Mouse (Mus musculus) MEL (cell line): ENCODE results near the gene Gm20388. TPM values are rescaled to one million over a fixed set of nuclear protein-coding genes. Genes with fewer than 3 reads are reported as not detected.

Experiments
- DNase-seq: peaks from one replicate; pipeline ENCODE4 v3.0.0; 2011; ENCODE audit warnings: low read depth, low spot score
- H3K27ac ChIP-seq: 2 replicates; pipeline ENCODE4 v1.5.1; 2012; ENCODE audit warnings: low read depth, mild to moderate bottlenecking, control low read depth, low read length, moderate library complexity; ENCODE audit not compliant: control insufficient read depth
- H3K27me3 ChIP-seq, 2 experiments: fragments of 150-350 bp in 1 of 2; sonication (generic) in 1 of 2; 2 replicates each; pipeline ENCODE4 v1.6.1; 2012; ENCODE audit warnings: low read length in 2 of 2, mild to moderate bottlenecking in 2 of 2, improper control_type of control experiment in 1 of 2, moderate library complexity in 1 of 2; ENCODE audit not compliant: insufficient read depth in 2 of 2, control insufficient read depth in 1 of 2
- H3K36me3 ChIP-seq, 2 experiments: 2 replicates each; pipeline ENCODE4 v1.6.1; 2012 to 2014; ENCODE audit warnings: low read length in 2 of 2, improper control_type of control experiment in 1 of 2, inconsistent platforms in 1 of 2, mild to moderate bottlenecking in 1 of 2; ENCODE audit not compliant: insufficient read depth in 2 of 2, control insufficient read depth in 1 of 2
- H3K4me1 ChIP-seq, 2 experiments: fragments of 150-350 bp in 1 of 2; sonication (generic) in 1 of 2; 2 replicates each; pipeline ENCODE4 v1.6.1; 2012; ENCODE audit warnings: low read length in 2 of 2, improper control_type of control experiment in 1 of 2, mild to moderate bottlenecking in 1 of 2; ENCODE audit not compliant: insufficient read depth in 2 of 2, control insufficient read depth in 1 of 2
- H3K4me3 ChIP-seq, 2 experiments: fragments of 150-350 bp in 1 of 2; sonication (generic) in 1 of 2; 2 replicates each; pipeline ENCODE4 v1.5.1; 2012; ENCODE audit warnings: low read depth in 2 of 2, low read length in 2 of 2, mild to moderate bottlenecking in 2 of 2, moderate library complexity in 2 of 2, control low read depth in 1 of 2, improper control_type of control experiment in 1 of 2; ENCODE audit not compliant: control insufficient read depth in 1 of 2, insufficient read depth in 1 of 2
- H3K79me2 ChIP-seq: 2 replicates; pipeline ENCODE4 v1.6.1; 2012; ENCODE audit warnings: mild to moderate bottlenecking, low read length, moderate library complexity; ENCODE audit not compliant: control insufficient read depth, poor library complexity, insufficient read depth
- H3K9ac ChIP-seq: 2 replicates; pipeline ENCODE4 v1.6.1; 2012; ENCODE audit warnings: low read depth, mild to moderate bottlenecking, control low read depth, low read length, moderate library complexity; ENCODE audit not compliant: control insufficient read depth, poor library complexity, severe bottlenecking
- H3K9me3 ChIP-seq: fragments of 150-350 bp; sonication (generic); replicated peaks from 2 replicates; pipeline ENCODE4 v1.6.1; 2012; ENCODE audit warnings: mild to moderate bottlenecking, low read length, improper control_type of control experiment, moderate library complexity; ENCODE audit not compliant: insufficient read depth
- BHLHE40 ChIP-seq: IDR thresholded peaks from 2 replicates; pipeline ENCODE4 v1.6.1; 2012; ENCODE audit warnings: low read depth, mild to moderate bottlenecking, inconsistent platforms, low read length, improper control_type of control experiment, borderline replicate concordance
- E2F4 ChIP-seq: IDR thresholded peaks from 2 replicates; pipeline ENCODE4 v1.6.1; 2011; ENCODE audit warnings: low read depth, low read length, improper control_type of control experiment, borderline replicate concordance
- EP300 ChIP-seq, 2 experiments: IDR thresholded peaks; 2 replicates each; pipeline ENCODE4 v1.6.1; 2011; ENCODE audit warnings: improper control_type of control experiment in 2 of 2, low read length in 2 of 2, low read depth in 1 of 2, mild to moderate bottlenecking in 1 of 2
- GABPA ChIP-seq: IDR thresholded peaks from 2 replicates; pipeline ENCODE4 v1.6.1; 2012; ENCODE audit warnings: low read depth, mild to moderate bottlenecking, inconsistent platforms, low read length, improper control_type of control experiment, moderate library complexity
- GATA1 ChIP-seq: IDR thresholded peaks from 2 replicates; pipeline ENCODE4 v1.6.1; 2011; ENCODE audit warnings: low read depth, low read length, improper control_type of control experiment
- HCFC1 ChIP-seq: IDR thresholded peaks from 2 replicates; pipeline ENCODE4 v1.6.1; 2012; ENCODE audit warnings: low read depth, mild to moderate bottlenecking, inconsistent platforms, low read length, improper control_type of control experiment, moderate library complexity
- JUND ChIP-seq: IDR thresholded peaks from 2 replicates; pipeline ENCODE4 v1.6.1; 2011; ENCODE audit warnings: low read depth, mild to moderate bottlenecking, improper control_type of control experiment, low read length
- MAX ChIP-seq: IDR thresholded peaks from 2 replicates; pipeline ENCODE4 v1.6.1; 2011; ENCODE audit warnings: low read length, improper control_type of control experiment
- MAZ ChIP-seq: IDR thresholded peaks from 2 replicates; pipeline ENCODE4 v1.6.1; 2012; ENCODE audit warnings: low read depth, mild to moderate bottlenecking, inconsistent platforms, low read length, improper control_type of control experiment
- MYC ChIP-seq: IDR thresholded peaks from 2 replicates; pipeline ENCODE4 v1.6.1; 2011; ENCODE audit warnings: low read depth, mild to moderate bottlenecking, low read length, improper control_type of control experiment, moderate library complexity
- POLR2AphosphoS5 ChIP-seq: IDR thresholded peaks from 2 replicates; pipeline ENCODE4 v1.6.1; 2012; ENCODE audit warnings: low read depth, borderline replicate concordance, mild to moderate bottlenecking, inconsistent platforms, low read length, moderate library complexity, mixed read lengths
- RCOR1 ChIP-seq: IDR thresholded peaks from 2 replicates; pipeline ENCODE4 v1.6.1; 2012; ENCODE audit warnings: low read depth, mild to moderate bottlenecking, inconsistent platforms, low read length, improper control_type of control experiment
- SIN3A ChIP-seq: IDR thresholded peaks from 2 replicates; pipeline ENCODE4 v1.6.1; 2012; ENCODE audit warnings: low read length, improper control_type of control experiment, inconsistent platforms
- SMC3 ChIP-seq: IDR thresholded peaks from 2 replicates; pipeline ENCODE4 v1.6.1; 2011; ENCODE audit warnings: low read depth, low read length, improper control_type of control experiment
- TCF12 ChIP-seq: IDR thresholded peaks from 2 replicates; pipeline ENCODE4 v1.6.1; 2014; ENCODE audit warnings: low read depth, mild to moderate bottlenecking, inconsistent platforms, low read length, improper control_type of control experiment, moderate library complexity
- UBTF ChIP-seq: IDR thresholded peaks from 2 replicates; pipeline ENCODE4 v1.6.1; 2012; ENCODE audit warnings: low read depth, mild to moderate bottlenecking, inconsistent platforms, low read length, improper control_type of control experiment, moderate library complexity, borderline replicate concordance; ENCODE audit not compliant: insufficient read depth
- USF1 ChIP-seq: IDR thresholded peaks from 2 replicates; pipeline ENCODE4 v1.6.1; 2014; ENCODE audit warnings: low read depth, mild to moderate bottlenecking, inconsistent platforms, low read length, improper control_type of control experiment, moderate library complexity
- USF2 ChIP-seq, 2 experiments: IDR thresholded peaks; 2 replicates each; pipeline ENCODE4 v1.6.1; 2011 to 2012; ENCODE audit warnings: improper control_type of control experiment in 2 of 2, low read length in 2 of 2, borderline replicate concordance in 1 of 2, inconsistent platforms in 1 of 2, low read depth in 1 of 2, mild to moderate bottlenecking in 1 of 2; ENCODE audit not compliant: insufficient read depth in 1 of 2
- polyA plus RNA-seq, 2 experiments: library from polyadenylated mRNA; stranded (reverse) in 1 of 2; unstranded in 1 of 2; fragments of >175 nt in 1 of 2; fragments of >200 nt in 1 of 2; gene quantifications; 2 replicates each; pipeline versions ENCODE4 v1.2.1 to v1.2.4; 2012; ENCODE audit warnings: low replicate concordance in 2 of 2, low read depth in 1 of 2; ENCODE audit not compliant: insufficient read length in 2 of 2, insufficient read depth in 1 of 2, missing spikeins in 1 of 2
- total RNA-seq: library from RNA; depleted of rRNA; stranded (reverse); fragments of 300-350 nt; gene quantifications from 2 replicates; pipeline ENCODE4 v1.2.3, GENCODE M21; 2012

The Gm20388 gene
- total and polyA plus RNA-seq, 3 experiments, result 11.1 to 17.8 TPM; not detected in 1

GRCm38 (mm10) chr8:121673153-121673552, 1762.5 kb downstream of the Gm20388 start:
- TF ChIP-seq MYC (no peak), EP300 (IDR thresholded peaks at IDR 0.05; ENCODE audit: low read depth in 1 of 2, low read length in 2 of 2) (no peak), MAZ (no peak), USF1 (no peak), GATA1 (no peak), BHLHE40 (no peak), GABPA (no peak), SIN3A (no peak), TCF12 (no peak), MAX (no peak), RCOR1 (no peak), E2F4 (no peak)
- H3K4me3 ChIP-seq, result no peak overlapping the region
- no peaks in the 10 kb centered on the region for H3K36me3 ChIP-seq
- no peaks in the 10 kb centered on the region for H3K9me3 ChIP-seq
- H3K4me1 ChIP-seq, result no peaks in the 10 kb centered on the region
- no peak overlapping the region for H3K27ac ChIP-seq
- no peak for DNase-seq
- H3K9ac ChIP-seq, result no peak overlapping the region
- H3K27me3 ChIP-seq, result no peaks in the 10 kb centered on the region; a peak in 1 of 4 replicates
- H3K79me2 ChIP-seq, result no peaks in the 10 kb centered on the region

- TF ChIP-seq USF1 (peak; percentile 77), JUND (no peak), POLR2AphosphoS5 (no peak), UBTF (no peak), USF2 (IDR thresholded peaks at IDR 0.05; ENCODE audit: borderline replicate concordance in 1 of 2, insufficient read depth in 1 of 2, low read depth in 1 of 2, low read length in 2 of 2) (0 out of 4 replicates have a peak, but pooled peaks of 1 of the 2 experiments have one; percentile 25), HCFC1 (peak; percentile 76), SMC3 (no peak)
- no peaks in the 10 kb centered on the region for H3K4me1 ChIP-seq
- H3K27me3 ChIP-seq, result no peaks in the 10 kb centered on the region; a peak in 1 of 4 replicates
These were observed 1763.3 kb downstream of the Gm20388 start for GRCm38 (mm10) chr8:121673917-121674316.

More at GRCm38 (mm10) chr8:121673917-121674316, 1763.3 kb downstream of the Gm20388 start:
- H3K9me3 ChIP-seq, result no peaks in the 10 kb centered on the region
- H3K9ac ChIP-seq, result no peak overlapping the region
- H3K36me3 ChIP-seq, result no peaks in the 10 kb centered on the region
- H3K79me2 ChIP-seq, result no peaks in the 10 kb centered on the region
- H3K4me3 ChIP-seq, result no peak overlapping the region
- no peak overlapping the region for H3K27ac ChIP-seq
- no peak for DNase-seq
